Mouse (Mus musculus) C2C12 (cell line): ENCODE measurements around the gene Gm12845.

Source experiments
- CEBPB ChIP-seq: IDR thresholded peaks from one replicate; pipeline ENCODE4 v1.6.1; 2011; ENCODE audit warnings: low read depth, mild to moderate bottlenecking, control low read depth, moderate library complexity
- CTCF ChIP-seq: IDR thresholded peaks from one replicate; pipeline ENCODE4 v1.5.1; 2011; ENCODE audit not compliant: control insufficient read depth, insufficient read depth, insufficient read length
- FOSL1 ChIP-seq: IDR thresholded peaks from one replicate; pipeline ENCODE4 v1.8.0; 2011; ENCODE audit warnings: mild to moderate bottlenecking, low read length; ENCODE audit not compliant: poor library complexity, insufficient read depth, severe bottlenecking
- MYOG ChIP-seq: IDR thresholded peaks from one replicate; pipeline ENCODE4 v1.6.1; 2011; ENCODE audit not compliant: control insufficient read depth, insufficient read length; ENCODE audit errors: extremely low read depth
- USF1 ChIP-seq: IDR thresholded peaks from one replicate; pipeline ENCODE4 v1.6.1; 2011; ENCODE audit warnings: low read depth, mild to moderate bottlenecking, control low read depth, moderate library complexity

DNA sequence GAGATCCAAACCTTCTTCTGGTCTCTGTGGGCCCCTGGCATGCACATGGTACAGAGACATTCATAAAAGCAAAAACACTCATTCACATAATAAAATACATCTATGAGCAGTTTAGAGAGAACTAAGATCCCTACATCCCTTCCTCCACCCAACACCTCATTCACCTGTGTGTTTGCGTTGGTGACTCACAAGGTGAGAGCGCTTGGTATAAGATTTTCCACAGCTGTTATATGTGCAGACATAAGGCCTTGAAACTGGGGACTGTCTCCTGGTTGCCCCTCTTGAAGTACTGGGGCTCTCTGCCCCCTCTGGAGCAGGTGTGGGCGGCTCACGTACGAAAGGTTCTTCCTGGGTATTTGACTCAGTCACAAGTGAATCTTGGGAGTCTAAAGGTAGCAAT is 35.9 kb downstream of the Gm12845 start:
- TF ChIP-seq CTCF: no peak
- TF ChIP-seq USF1: no peak
- TF ChIP-seq CEBPB: no peak
- no peak for TF ChIP-seq MYOG
- no peak for TF ChIP-seq FOSL1
